Comparison of ENCODE assay signal across 12 mouse cellular contexts in genomic region chr1:171256095-171256818, GRCm38 (mm10). TPM values are rescaled to one million over a fixed set of nuclear protein-coding genes. Genes with fewer than 3 reads are reported as not detected.
DNase-seq lines count a peak whose midpoint lies in the region; ATAC-seq and TF ChIP-seq lines count a peak whose summit lies in the region.
"Had no signal": no experiment of that assay in that cellular context is flagged by ENCODE, and none has a peak within 500 bp of the region (broad histone marks: within the 10 kb centered on the region; RNA-seq: fewer than 3 reads in every experiment).

No protein-coding gene starts in this region.

- peak; percentile 2 for TF ChIP-seq CTCF in ES-Bruce4 (IDR thresholded peaks at IDR 0.05; ENCODE audit: low read depth, low read length)

- H3K4me3 ChIP-seq in ES-Bruce4 (ENCODE audit: low read depth, low read length) = no peak overlapping the region
- H3K4me3 ChIP-seq: embryonic facial prominence, embryonic 12.5 days had no signal

- no peaks in the 10 kb centered on the region for H3K36me3 ChIP-seq in ES-Bruce4 (ENCODE audit: control insufficient read depth, insufficient read depth, low read length, poor library complexity, severe bottlenecking)

- H3K9me3 ChIP-seq in ES-Bruce4 (replicated peaks; ENCODE audit: control insufficient read depth, insufficient read depth, low read length, poor library complexity, severe bottlenecking) = no peaks in the 10 kb centered on the region
- H3K9me3 ChIP-seq: embryonic facial prominence, embryonic 12.5 days had no signal

- TF ChIP-seq POLR2A in ES-Bruce4 (IDR thresholded peaks at IDR 0.05; ENCODE audit: insufficient read depth, low read length) = no peak

- no peaks in the 10 kb centered on the region for H3K4me1 ChIP-seq in ES-Bruce4 (ENCODE audit: control insufficient read depth, insufficient read depth, low read length)

- H3K27ac ChIP-seq in ES-Bruce4 (ENCODE audit: insufficient read depth, low read length) = no peak overlapping the region
- H3K27ac ChIP-seq: embryonic facial prominence, embryonic 12.5 days; hindbrain, embryonic 14.5 days; liver, embryonic 14.5 days; macrophage had no signal

- ATAC-seq in megakaryocyte progenitor cell, adult 5-6 weeks (replicated peaks; ENCODE audit: poor library complexity) = no peak

- H3K9ac ChIP-seq in ES-Bruce4 (ENCODE audit: low read depth, poor library complexity, severe bottlenecking) = no peak overlapping the region
- H3K9ac ChIP-seq: embryonic facial prominence, embryonic 12.5 days; hindbrain, embryonic 14.5 days; liver, embryonic 14.5 days had no signal

- TF ChIP-seq EP300 in ES-Bruce4 (IDR thresholded peaks at IDR 0.05; ENCODE audit: insufficient read depth, low read depth, low read length) = no peak

- no peaks in the 10 kb centered on the region for H3K27me3 ChIP-seq in ES-Bruce4 (ENCODE audit: control insufficient read depth, insufficient read depth, low read length, poor library complexity, severe bottlenecking)
- H3K27me3 ChIP-seq: embryonic facial prominence, embryonic 12.5 days had no signal

- DNase-seq in kidney, adult 8-10 months = peak; percentile 57 to 76
- DNase-seq in kidney, postnatal 4 days = no peak
- DNase-seq in adrenal gland, adult 8-10 months = peak; percentile 72
- DNase-seq in kidney, postnatal 14 days = peak; percentile 58
- DNase-seq in lung, adult 18-20 months = no peak
- DNase-seq: cerebellum, adult 9-11 months had no signal

RNA-seq across cellular contexts. Expression of gene Ndufs2, which starts 5.1 kb away (rescaled TPM):
- polyA plus RNA-seq in ES-Bruce4 (2011; ENCODE audit: insufficient read depth, insufficient read length, low read depth, missing spikeins) = 158 and 163 TPM in 2 replicates
- total RNA-seq in adrenal gland, adult 8-10 months (2022) = 100 to 1,000 TPM; 609 to 713 (median 672) TPM
- 255 and 280 TPM in 2 replicates for total RNA-seq in megakaryocyte progenitor cell, adult 5-6 weeks (2015)
- total RNA-seq in megakaryocyte progenitor cell, adult 5-6 weeks (2017) = 323 and 395 TPM in 2 replicates

RNA-seq across cellular contexts. Expression of gene Adamts4, which starts 6.0 kb away (rescaled TPM):
- polyA plus RNA-seq in ES-Bruce4 (2011; ENCODE audit: insufficient read depth, insufficient read length, low read depth, missing spikeins) = 3.5 and 4.3 TPM in 2 replicates
- under 1 TPM; 0.46 to 0.80 (median 0.60) TPM for total RNA-seq in adrenal gland, adult 8-10 months (2022)
- not detected in 2 replicates for total RNA-seq in megakaryocyte progenitor cell, adult 5-6 weeks (2015)
- not detected in 2 replicates for total RNA-seq in megakaryocyte progenitor cell, adult 5-6 weeks (2017)

RNA-seq across cellular contexts. Expression of gene B4galt3, which starts 13.9 kb away (rescaled TPM):
- 59.7 and 64.8 TPM in 2 replicates for polyA plus RNA-seq in ES-Bruce4 (2011; ENCODE audit: insufficient read depth, insufficient read length, low read depth, missing spikeins)
- 10 to 100 TPM; 28.5 to 44.8 (median 43.0) TPM for total RNA-seq in adrenal gland, adult 8-10 months (2022)
- 14.7 and 16.1 TPM in 2 replicates for total RNA-seq in megakaryocyte progenitor cell, adult 5-6 weeks (2015)
- total RNA-seq in megakaryocyte progenitor cell, adult 5-6 weeks (2017) = 18.0 and 22.6 TPM in 2 replicates

RNA-seq across cellular contexts. Expression of gene Fcer1g, which starts 22.1 kb away (rescaled TPM):
- polyA plus RNA-seq in ES-Bruce4 (2011; ENCODE audit: insufficient read depth, insufficient read length, low read depth, missing spikeins) = 0.91 TPM in 1 of 2 replicates, not detected in the other
- total RNA-seq in adrenal gland, adult 8-10 months (2022) = 10 to 100 TPM; 21.8 to 34.4 (median 28.3) TPM
- 293 and 379 TPM in 2 replicates for total RNA-seq in megakaryocyte progenitor cell, adult 5-6 weeks (2015)
- 101 and 178 TPM in 2 replicates for total RNA-seq in megakaryocyte progenitor cell, adult 5-6 weeks (2017)

RNA-seq across cellular contexts. Expression of gene Ppox, which starts 24.7 kb away (rescaled TPM):
- polyA plus RNA-seq in ES-Bruce4 (2011; ENCODE audit: insufficient read depth, insufficient read length, low read depth, missing spikeins) = 23.8 and 25.2 TPM in 2 replicates
- total RNA-seq in adrenal gland, adult 8-10 months (2022) = 10 to 100 TPM; 39.7 to 86.2 (median 65.6) TPM
- 18.0 and 20.2 TPM in 2 replicates for total RNA-seq in megakaryocyte progenitor cell, adult 5-6 weeks (2015)
- 10.3 and 15.0 TPM in 2 replicates for total RNA-seq in megakaryocyte progenitor cell, adult 5-6 weeks (2017)

Comparison
In these comparisons a context has a peak if more than half of its experiments do, and no peak if none do; other contexts are left out.
1. DNase-seq: peak in kidney, adult 8-10 months (2 of 2), adrenal gland, adult 8-10 months (single experiment) and kidney, postnatal 14 days (single experiment); none in kidney, postnatal 4 days (0 of 2) and lung, adult 18-20 months (0 of 2).